Mouse (Mus musculus) embryonic facial prominence, embryonic 15.5 days (tissue): ENCODE results near the gene Zbtb16. TPM values are rescaled to one million over a fixed set of nuclear protein-coding genes. Genes with fewer than 3 reads are reported as not detected.

Source experiments
- ATAC-seq: fragments of 200-750 bp; cut with Nextera tagmentation; 2 replicates; pipeline ENCODE4 v1.8.0; 2017; ENCODE audit warnings: low read depth, moderate TSS enrichment; ENCODE audit not compliant: insufficient number of reproducible peaks, low FRiP score, low TSS enrichment
- H3K27ac ChIP-seq: fragments of 300-500 bp; sonication (generic); replicated peaks from 2 replicates; pipeline ENCODE4 v1.5.1; 2015; ENCODE audit warnings: mild to moderate bottlenecking, inconsistent platforms
- H3K27me3 ChIP-seq: fragments of 300-500 bp; sonication (generic); 2 replicates; pipeline ENCODE4 v1.6.1; 2015; ENCODE audit warnings: inconsistent platforms
- H3K36me3 ChIP-seq: fragments of 300-500 bp; sonication (generic); 2 replicates; pipeline ENCODE4 v1.6.1; 2015; ENCODE audit warnings: mild to moderate bottlenecking, inconsistent platforms
- H3K4me1 ChIP-seq: fragments of 300-500 bp; sonication (generic); 2 replicates; pipeline ENCODE4 v1.6.1; 2015; ENCODE audit warnings: inconsistent platforms
- H3K4me2 ChIP-seq: fragments of 300-500 bp; sonication (generic); replicated peaks from 2 replicates; pipeline ENCODE4 v1.6.1; 2015; ENCODE audit warnings: mild to moderate bottlenecking, inconsistent platforms
- H3K4me3 ChIP-seq: fragments of 300-500 bp; sonication (generic); replicated peaks from 2 replicates; pipeline ENCODE4 v1.5.1; 2015; ENCODE audit warnings: mild to moderate bottlenecking, inconsistent platforms
- H3K9ac ChIP-seq: fragments of 300-500 bp; sonication (generic); 2 replicates; pipeline ENCODE4 v1.6.1; 2015; ENCODE audit warnings: inconsistent platforms
- H3K9me3 ChIP-seq: fragments of 300-500 bp; sonication (generic); replicated peaks from 2 replicates; pipeline ENCODE4 v1.6.1; 2016; ENCODE audit warnings: inconsistent platforms
- WGBS: fragments of 180-500 bp; shearing (Covaris S2); methylation state at CpG from one replicate; pipeline ENCODE4 v1.1.7; 2015; 5-methylcytosine and 5-hydroxymethylcytosine counted together
- polyA plus RNA-seq: library from polyadenylated mRNA; unstranded; fragments of >200 nt; fragmentation: Nextera tagmentation; extraction: Ambion mirVana; gene quantifications from 2 replicates; pipeline ENCODE4 v1.2.1, GENCODE M21; 2015

The Zbtb16 gene
- polyA plus RNA-seq, 1 experiment from 2014 or later, result 10.0 TPM

GRCm38 (mm10) chr9:48694616-48695061 is 141.4 kb downstream of the Zbtb16 start:
- Histone ChIP-seq H3K36me3 (no peaks in the 10 kb centered on the region), H3K4me1 (peaks cover 6% of the 10 kb centered on the region; the same call in 1 of the 2 replicates), H3K27ac (no peak overlapping the region), H3K9ac (no peak overlapping the region), H3K27me3 (peaks cover 2% of the 10 kb centered on the region; the same call in 1 of the 2 replicates), H3K4me2 (no peak overlapping the region), H3K9me3 (no peaks in the 10 kb centered on the region), H3K4me3 (no peak overlapping the region)
- 13% methylated on average over 10 of the region's 10 CpGs for WGBS
- ATAC-seq, result no peak

- peaks cover 6% of the 10 kb centered on the region; the same call in 1 of the 2 replicates for H3K4me1 ChIP-seq
- no peaks in the 10 kb centered on the region for H3K36me3 ChIP-seq
- H3K27me3 ChIP-seq, result peaks cover 2% of the 10 kb centered on the region; the same call in 1 of the 2 replicates
- no peak overlapping the region for H3K9ac ChIP-seq
- no peak overlapping the region for H3K4me3 ChIP-seq
- 57% methylated on average over 7 of the region's 7 CpGs for WGBS
- H3K9me3 ChIP-seq, result no peaks in the 10 kb centered on the region
- H3K4me2 ChIP-seq, result no peak overlapping the region
- ATAC-seq, result no peak
- no peak overlapping the region for H3K27ac ChIP-seq
Measured at GRCm38 (mm10) chr9:48693696-48694095, 142.3 kb downstream of the Zbtb16 start.

- Histone ChIP-seq H3K36me3 (no peaks in the 10 kb centered on the region), H3K4me2 (no peak overlapping the region), H3K27me3 (peaks cover 2% of the 10 kb centered on the region; the same call in 1 of the 2 replicates), H3K9me3 (no peaks in the 10 kb centered on the region), H3K4me3 (no peak overlapping the region), H3K9ac (no peak overlapping the region), H3K27ac (no peak overlapping the region), H3K4me1 (peaks cover 2% of the 10 kb centered on the region; the same call in 1 of the 2 replicates)
- ATAC-seq, result no peak
- 81% methylated on average over 1 of the region's 1 CpGs for WGBS
Measured at GRCm38 (mm10) chr9:48689718-48689980, 146.4 kb downstream of the Zbtb16 start.

GRCm38 (mm10) chr9:48688859-48689717 is 146.9 kb downstream of the Zbtb16 start:
- H3K36me3 ChIP-seq, result no peaks in the 10 kb centered on the region
- no peak overlapping the region for H3K27ac ChIP-seq
- H3K4me2 ChIP-seq, result no peak overlapping the region
- 79% methylated on average over 6 of the region's 6 CpGs for WGBS
- no peaks in the 10 kb centered on the region for H3K4me1 ChIP-seq
- H3K27me3 ChIP-seq, result peaks cover 2% of the 10 kb centered on the region; the same call in 1 of the 2 replicates
- H3K9ac ChIP-seq, result no peak overlapping the region
- H3K4me3 ChIP-seq, result no peak overlapping the region
- ATAC-seq, result no peak
- no peaks in the 10 kb centered on the region for H3K9me3 ChIP-seq

GRCm38 (mm10) chr9:48687891-48688290 is 148.1 kb downstream of the Zbtb16 start:
- ATAC-seq, result no peak
- WGBS, result 79% methylated on average over 7 of the region's 7 CpGs
- no peaks in the 10 kb centered on the region for H3K36me3 ChIP-seq
- H3K4me1 ChIP-seq, result no peaks in the 10 kb centered on the region
- H3K27me3 ChIP-seq, result 0 out of 2 replicates have a peak, but pooled peaks cover 2% of the 10 kb centered on the region
- no peak overlapping the region for H3K27ac ChIP-seq
- H3K9me3 ChIP-seq, result no peaks in the 10 kb centered on the region
- H3K4me3 ChIP-seq, result no peak overlapping the region
- H3K9ac ChIP-seq, result no peak overlapping the region
- no peak overlapping the region for H3K4me2 ChIP-seq

- H3K4me1 ChIP-seq, result no peaks in the 10 kb centered on the region
- H3K36me3 ChIP-seq, result no peaks in the 10 kb centered on the region
- no peak overlapping the region for H3K9ac ChIP-seq
- H3K4me2 ChIP-seq, result no peak overlapping the region
- H3K27me3 ChIP-seq, result no peaks in the 10 kb centered on the region
- 78% methylated on average over 7 of the region's 7 CpGs for WGBS
- H3K4me3 ChIP-seq, result no peak overlapping the region
- no peak overlapping the region for H3K27ac ChIP-seq
- no peaks in the 10 kb centered on the region for H3K9me3 ChIP-seq
- no peak for ATAC-seq
Measured at GRCm38 (mm10) chr9:48685721-48686120, 150.3 kb downstream of the Zbtb16 start.

- H3K9ac ChIP-seq, result no peak overlapping the region
- 90% methylated on average over 5 of the region's 5 CpGs for WGBS
- no peaks in the 10 kb centered on the region for H3K36me3 ChIP-seq
- no peak overlapping the region for H3K4me3 ChIP-seq
- H3K27ac ChIP-seq, result no peak overlapping the region
- peaks cover 5% of the 10 kb centered on the region for H3K4me1 ChIP-seq
- no peaks in the 10 kb centered on the region for H3K9me3 ChIP-seq
- no peaks in the 10 kb centered on the region for H3K27me3 ChIP-seq
- ATAC-seq, result no peak
- no peak overlapping the region for H3K4me2 ChIP-seq
Measured at GRCm38 (mm10) chr9:48684144-48684543, 151.9 kb downstream of the Zbtb16 start.

GRCm38 (mm10) chr9:48681193-48681592 is 154.8 kb downstream of the Zbtb16 start:
- H3K9me3 ChIP-seq, result no peaks in the 10 kb centered on the region
- H3K27ac ChIP-seq, result no peak overlapping the region
- peaks cover 10% of the 10 kb centered on the region for H3K4me1 ChIP-seq
- H3K4me3 ChIP-seq, result no peak overlapping the region
- 0 out of 2 replicates have a peak, but pooled peaks cover 3% of the 10 kb centered on the region for H3K27me3 ChIP-seq
- H3K9ac ChIP-seq, result no peak overlapping the region
- whole genome bisulfite sequencing, result 90% methylated on average over 8 of the region's 8 CpGs
- no peak overlapping the region for H3K4me2 ChIP-seq
- no peak for ATAC-seq
- no peaks in the 10 kb centered on the region for H3K36me3 ChIP-seq

- Histone ChIP-seq H3K27me3 (0 out of 2 replicates have a peak, but pooled peaks cover 4% of the 10 kb centered on the region), H3K4me1 (peaks cover 27% of the 10 kb centered on the region), H3K36me3 (no peaks in the 10 kb centered on the region), H3K4me3 (no peak overlapping the region), H3K4me2 (peak overlapping the region; percentile 19; the same call in 1 of the 2 replicates), H3K9ac (no peak overlapping the region), H3K9me3 (no peaks in the 10 kb centered on the region), H3K27ac (peak overlapping the region; percentile 73)
- 15% methylated on average over 19 of the region's 19 CpGs for WGBS
- ATAC-seq, result peak; percentile 63; the same call in 1 of the 2 replicates
Measured at GRCm38 (mm10) chr9:48678426-48679358, 157.3 kb downstream of the Zbtb16 start.

- 25% methylated on average over 11 of the region's 11 CpGs for WGBS
- no peak overlapping the region for H3K27ac ChIP-seq
- no peaks in the 10 kb centered on the region for H3K36me3 ChIP-seq
- 0 out of 2 replicates have a peak, but pooled peaks cover 9% of the 10 kb centered on the region for H3K27me3 ChIP-seq
- H3K9me3 ChIP-seq, result no peaks in the 10 kb centered on the region
- H3K9ac ChIP-seq, result no peak overlapping the region
- no peak for ATAC-seq
- no peak overlapping the region for H3K4me2 ChIP-seq
- no peak overlapping the region for H3K4me3 ChIP-seq
- H3K4me1 ChIP-seq, result peaks cover 32% of the 10 kb centered on the region
Measured at GRCm38 (mm10) chr9:48675151-48675790, 160.8 kb downstream of the Zbtb16 start.
